Mouse (Mus musculus) neural tube, embryonic 11.5 days (tissue): ENCODE results near the gene Klhdc4. TPM values are rescaled to one million over a fixed set of nuclear protein-coding genes. Genes with fewer than 3 reads are reported as not detected.

Experiments used
- ATAC-seq: fragments of 200-750 bp; cut with Nextera tagmentation; 2 replicates; pipeline ENCODE4 v1.8.0; 2017; ENCODE audit warnings: moderate number of reproducible peaks, mild to moderate bottlenecking, moderate TSS enrichment, moderate library complexity; ENCODE audit not compliant: insufficient read depth, low FRiP score, low TSS enrichment
- DNase-seq: peaks from one replicate; pipeline ENCODE4 v3.0.0-alpha.2; 2015; ENCODE audit warnings: low spot score
- H3K27ac ChIP-seq: fragments of 300-500 bp; sonication (generic); 2 replicates; pipeline ENCODE4 v1.5.1; 2014; ENCODE audit warnings: low read depth, mild to moderate bottlenecking, low read length
- H3K27me3 ChIP-seq: fragments of 300-500 bp; sonication (generic); 2 replicates; pipeline ENCODE4 v1.6.1; 2014; ENCODE audit warnings: mild to moderate bottlenecking, low read length, mixed read lengths; ENCODE audit not compliant: control insufficient read depth, insufficient read depth
- H3K36me3 ChIP-seq: fragments of 300-500 bp; sonication (generic); 2 replicates; pipeline ENCODE4 v1.6.1; 2014; ENCODE audit warnings: mild to moderate bottlenecking, low read length, moderate library complexity, mixed read lengths; ENCODE audit not compliant: control insufficient read depth, insufficient read depth
- H3K4me1 ChIP-seq: fragments of 300-500 bp; sonication (generic); 2 replicates; pipeline ENCODE4 v1.6.1; 2014; ENCODE audit warnings: low read length, mixed read lengths; ENCODE audit not compliant: control insufficient read depth, insufficient read depth
- H3K4me2 ChIP-seq: fragments of 300-500 bp; sonication (generic); 2 replicates; pipeline ENCODE4 v1.6.1; 2014; ENCODE audit warnings: low read depth, mild to moderate bottlenecking, moderate library complexity
- H3K4me3 ChIP-seq: fragments of 300-500 bp; sonication (generic); 2 replicates; pipeline ENCODE4 v1.5.1; 2014; ENCODE audit warnings: low read depth, low read length
- H3K9ac ChIP-seq: fragments of 300-500 bp; sonication (generic); 2 replicates; pipeline ENCODE4 v1.6.1; 2014; ENCODE audit warnings: mild to moderate bottlenecking, low read length
- H3K9me3 ChIP-seq: fragments of 300-500 bp; sonication (generic); 2 replicates; pipeline ENCODE4 v1.6.1; 2016; ENCODE audit warnings: low read length; ENCODE audit not compliant: control insufficient read depth
- WGBS: fragments of 180-500 bp; shearing (Covaris S2); extraction: QIAGEN DNeasy Blood & Tissue Kit; methylation state at CpG from one replicate; pipeline ENCODE4 v1.1.7; 2014; 5-methylcytosine and 5-hydroxymethylcytosine counted together
- polyA plus RNA-seq: library from polyadenylated mRNA; unstranded; fragments of >200 nt; fragmentation: Nextera tagmentation; extraction: Ambion mirVana; gene quantifications from 2 replicates; pipeline ENCODE4 v1.2.1, GENCODE M21; 2014

Klhdc4 gene
- polyA plus RNA-seq, 1 experiment from 2014 or later, result 57.8 TPM

DNA sequence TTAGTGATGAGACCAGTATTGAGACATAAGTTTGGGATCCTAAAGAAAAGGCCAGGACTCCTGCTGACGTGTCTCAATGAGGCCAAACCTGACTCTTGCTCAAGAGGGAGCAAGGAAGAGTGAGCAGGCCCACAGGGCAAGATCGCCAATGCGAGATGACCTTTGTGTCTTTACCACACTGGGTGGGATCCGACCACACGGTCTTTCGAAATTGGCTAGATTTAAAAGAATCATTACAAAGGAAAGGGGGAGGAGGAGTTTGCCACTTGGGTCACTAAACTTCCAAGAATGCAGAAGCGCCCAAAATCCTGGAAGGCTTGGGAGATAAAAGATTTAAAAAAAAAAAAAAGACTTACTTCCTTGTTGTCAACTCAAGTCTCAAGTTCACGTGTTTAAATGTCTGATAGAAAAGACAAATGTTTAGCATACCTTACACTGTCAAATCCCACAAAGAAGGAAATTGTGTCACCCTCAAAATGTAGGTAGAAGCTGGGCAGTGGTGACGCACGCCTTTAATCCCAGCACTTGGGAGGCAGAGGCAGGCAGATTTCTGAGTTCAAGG is 18.0 kb upstream of the Klhdc4 start:
- Histone ChIP-seq H3K4me3 (no peak overlapping the region), H3K4me1 (peaks cover 6% of the 10 kb centered on the region; the same call in 1 of the 2 replicates), H3K9ac (no peak overlapping the region), H3K27me3 (no peaks in the 10 kb centered on the region), H3K36me3 (0 out of 2 replicates have a peak, but pooled peaks cover 2% of the 10 kb centered on the region), H3K4me2 (no peak overlapping the region), H3K27ac (no peak overlapping the region), H3K9me3 (no peaks in the 10 kb centered on the region)
- DNase-seq (no peak), ATAC-seq (no peak)
- 76% methylated on average over 10 of the region's 10 CpGs for WGBS

DNA sequence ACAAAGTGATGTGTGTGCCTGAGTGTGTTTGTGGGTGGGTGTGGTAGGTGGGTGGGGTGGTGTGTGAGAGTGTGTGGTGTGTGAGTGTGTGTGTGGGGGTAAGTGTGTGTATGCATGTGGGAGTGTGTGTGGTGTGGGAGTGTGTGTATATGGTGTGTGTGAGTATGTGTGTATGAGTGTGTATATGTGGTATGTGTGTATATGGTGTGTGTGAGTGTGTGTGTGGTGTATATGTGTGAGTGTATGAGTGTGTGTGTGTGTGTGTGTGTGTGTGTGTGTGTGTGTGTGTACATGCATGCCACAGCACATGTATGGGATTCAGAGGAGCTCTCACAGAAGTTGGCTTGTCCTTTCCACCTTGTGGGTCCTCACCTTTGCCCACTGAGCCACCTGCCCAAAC is 17.4 kb upstream of the Klhdc4 start:
- Histone ChIP-seq H3K27me3 (no peaks in the 10 kb centered on the region), H3K9me3 (no peaks in the 10 kb centered on the region), H3K4me2 (no peak overlapping the region), H3K36me3 (0 out of 2 replicates have a peak, but pooled peaks cover 2% of the 10 kb centered on the region), H3K4me1 (peaks cover 6% of the 10 kb centered on the region; the same call in 1 of the 2 replicates), H3K9ac (no peak overlapping the region), H3K4me3 (no peak overlapping the region), H3K27ac (no peak overlapping the region)
- no peak for DNase-seq
- no peak for ATAC-seq

DNA sequence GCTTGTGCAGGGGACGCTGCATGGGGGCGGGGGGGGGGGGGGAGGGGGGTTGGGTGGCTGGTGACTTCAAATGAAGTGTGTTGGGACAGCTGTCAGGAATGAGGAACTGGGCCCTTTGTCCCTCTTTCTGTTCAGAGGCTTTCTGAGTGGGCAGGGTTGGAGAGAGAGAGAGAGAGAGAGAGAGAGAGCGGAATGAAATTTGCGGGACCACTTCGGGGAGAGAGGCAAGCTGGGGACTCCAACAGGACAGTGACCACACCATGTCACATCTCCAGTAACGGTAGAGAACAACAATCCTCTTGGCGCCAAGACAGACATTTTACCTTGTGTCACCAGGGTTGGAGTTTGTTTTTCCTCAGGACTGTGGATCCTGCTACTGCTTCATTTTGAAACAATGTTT is 15.4 kb upstream of the Klhdc4 start:
- WGBS, result 52% methylated on average over 5 of the region's 7 CpGs
- H3K4me2 ChIP-seq, result no peak overlapping the region
- no peak for ATAC-seq

DNA sequence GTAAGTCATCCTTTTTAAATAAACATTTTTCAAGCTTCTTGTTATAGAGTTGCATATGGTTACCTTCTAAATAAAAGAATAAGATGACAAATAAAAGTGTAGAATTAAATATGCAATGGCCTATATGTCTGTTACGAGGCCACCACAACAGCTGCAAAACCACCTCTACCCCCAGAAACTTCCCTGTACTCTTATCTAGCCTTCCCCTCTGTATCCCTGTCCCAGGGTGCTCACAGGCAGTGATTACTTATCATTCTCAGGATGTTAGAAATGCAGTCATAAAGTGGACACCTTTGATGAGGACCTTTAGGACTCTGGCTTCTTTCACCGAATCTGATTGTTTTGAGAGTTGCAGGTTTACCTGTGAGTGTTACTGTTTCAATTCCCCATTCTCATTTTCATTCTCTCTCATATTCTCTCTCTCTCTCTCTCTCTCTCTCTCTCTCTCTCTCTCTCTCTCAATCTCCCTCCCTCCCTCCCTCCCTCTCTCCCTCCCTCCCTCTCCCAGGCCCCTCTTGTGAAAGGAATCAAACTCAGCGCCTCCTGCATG is 13.9 kb upstream of the Klhdc4 start:
- Histone ChIP-seq H3K9me3 (no peaks in the 10 kb centered on the region), H3K4me2 (no peak overlapping the region), H3K4me3 (no peak overlapping the region), H3K36me3 (0 out of 2 replicates have a peak, but pooled peaks cover 2% of the 10 kb centered on the region), H3K4me1 (no peaks in the 10 kb centered on the region), H3K27me3 (no peaks in the 10 kb centered on the region), H3K9ac (no peak overlapping the region), H3K27ac (no peak overlapping the region)
- no peak for DNase-seq
- ATAC-seq, result no peak
- WGBS, result 88% methylated on average over 3 of the region's 3 CpGs

More for the DNA sequence above, 15.4 kb upstream of the Klhdc4 start:
- no peak for DNase-seq
- 0 out of 2 replicates have a peak, but pooled peaks cover 2% of the 10 kb centered on the region for H3K36me3 ChIP-seq
- H3K27me3 ChIP-seq, result no peaks in the 10 kb centered on the region
- no peak overlapping the region for H3K4me3 ChIP-seq
- H3K9me3 ChIP-seq, result no peaks in the 10 kb centered on the region
- no peaks in the 10 kb centered on the region for H3K4me1 ChIP-seq
- no peak overlapping the region for H3K9ac ChIP-seq
- H3K27ac ChIP-seq, result no peak overlapping the region

- no peak for DNase-seq
- Histone ChIP-seq H3K4me1 (no peaks in the 10 kb centered on the region), H3K36me3 (0 out of 2 replicates have a peak, but pooled peaks cover 2% of the 10 kb centered on the region), H3K9ac (no peak overlapping the region), H3K27me3 (no peaks in the 10 kb centered on the region), H3K4me2 (no peak overlapping the region), H3K4me3 (no peak overlapping the region), H3K27ac (no peak overlapping the region), H3K9me3 (no peaks in the 10 kb centered on the region)
- ATAC-seq, result no peak
- 93% methylated on average over 8 of the region's 8 CpGs for WGBS
Observed at GRCm38 (mm10) chr8:121842064-121842955, 12.9 kb upstream of the Klhdc4 start.

DNA sequence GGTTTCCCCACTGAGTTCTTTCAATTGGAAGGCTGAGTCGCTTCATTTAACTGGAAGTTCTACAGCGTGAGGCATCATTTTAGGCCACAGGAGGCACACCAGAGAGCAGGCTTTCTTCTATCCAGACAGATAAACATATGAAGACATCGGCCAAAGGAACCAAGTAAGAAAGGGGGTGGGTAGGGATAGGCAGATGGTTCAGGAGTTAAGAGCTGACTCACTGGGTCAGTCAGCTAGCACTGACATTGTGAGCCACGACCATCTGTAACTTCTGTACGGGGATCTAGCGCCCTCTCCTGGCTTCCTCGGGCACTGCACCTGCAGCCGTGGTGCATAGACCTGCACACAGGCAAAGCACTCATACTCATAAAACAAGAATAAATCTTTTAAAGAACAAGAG is 11.9 kb upstream of the Klhdc4 start:
- Histone ChIP-seq H3K27me3 (no peaks in the 10 kb centered on the region), H3K9ac (no peak overlapping the region), H3K36me3 (0 out of 2 replicates have a peak, but pooled peaks cover 2% of the 10 kb centered on the region), H3K4me1 (no peaks in the 10 kb centered on the region), H3K9me3 (no peaks in the 10 kb centered on the region), H3K27ac (no peak overlapping the region), H3K4me3 (no peak overlapping the region), H3K4me2 (no peak overlapping the region)
- ATAC-seq (no peak), DNase-seq (peak; percentile 59)
- WGBS, result 60% methylated on average over 8 of the region's 8 CpGs

DNA sequence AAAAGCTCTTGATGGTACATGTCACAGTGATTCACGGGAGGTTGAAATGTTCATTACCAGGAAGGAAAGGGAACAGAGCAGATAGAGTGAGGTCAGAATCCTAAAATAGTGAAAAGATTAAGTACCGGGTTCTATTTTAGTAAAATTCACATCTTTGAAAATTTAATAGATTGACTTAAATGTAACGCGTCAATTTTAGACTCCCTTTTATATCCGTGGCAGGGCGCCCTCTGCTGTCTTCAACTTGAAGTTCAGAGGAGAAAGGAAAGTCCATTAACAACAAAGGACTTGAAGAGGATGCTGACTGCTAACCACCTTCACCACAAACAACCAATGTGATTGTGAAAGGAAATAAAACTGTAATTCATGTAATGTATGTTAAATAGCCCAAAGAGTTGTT is 3.1 kb upstream of the Klhdc4 start:
- Histone ChIP-seq H3K4me2 (no peak overlapping the region), H3K36me3 (no peaks in the 10 kb centered on the region), H3K4me3 (no peak overlapping the region), H3K9ac (no peak overlapping the region), H3K27me3 (no peaks in the 10 kb centered on the region), H3K4me1 (peaks cover 4% of the 10 kb centered on the region; the same call in 1 of the 2 replicates), H3K9me3 (no peaks in the 10 kb centered on the region), H3K27ac (no peak overlapping the region)
- ATAC-seq (no peak), DNase-seq (peak; percentile 78)
- 15% methylated on average over 6 of the region's 6 CpGs for WGBS

DNA sequence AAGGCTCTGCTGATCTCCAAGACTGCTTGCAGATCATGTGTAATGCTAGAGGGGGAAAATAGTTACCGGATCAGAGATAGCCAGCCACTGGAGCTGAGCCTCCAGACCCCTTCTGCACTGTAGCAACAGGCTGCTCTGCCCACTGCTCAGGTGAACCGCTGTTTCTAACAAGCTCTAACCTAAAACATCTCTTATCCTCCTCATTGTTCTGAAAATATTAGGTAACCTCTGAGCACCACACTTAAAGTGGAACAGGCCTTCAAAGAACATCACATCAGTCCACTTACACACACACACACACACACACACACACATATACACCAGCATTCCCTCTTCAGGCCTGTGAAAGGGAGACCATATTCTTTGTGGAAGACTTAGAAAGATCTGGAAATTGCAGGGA is 2.7 kb upstream of the Klhdc4 start:
- ATAC-seq (no peak), DNase-seq (no peak)
- Histone ChIP-seq H3K4me3 (no peak overlapping the region), H3K36me3 (no peaks in the 10 kb centered on the region), H3K27me3 (no peaks in the 10 kb centered on the region), H3K9ac (no peak overlapping the region), H3K4me2 (no peak overlapping the region), H3K9me3 (no peaks in the 10 kb centered on the region), H3K27ac (no peak overlapping the region), H3K4me1 (peaks cover 4% of the 10 kb centered on the region; the same call in 1 of the 2 replicates)
- WGBS, result 76% methylated on average over 2 of the region's 2 CpGs
